Mouse (Mus musculus) stomach, postnatal 0 days (tissue): ENCODE measurements around the gene Nos1. TPM values are rescaled to one million over a fixed set of nuclear protein-coding genes. Genes with fewer than 3 reads are reported as not detected.
A peak's percentile ranks its signal among the peaks of the same experiment; 100 is the strongest.

Experiments
- ATAC-seq: fragments of 200-750 bp; cut with Nextera tagmentation; 2 replicates; pipeline ENCODE4 v1.8.0; 2017; ENCODE audit not compliant: low FRiP score, low TSS enrichment
- DNase-seq: peaks from one replicate; pipeline ENCODE4 v3.0.0-alpha.2; 2016; ENCODE audit warnings: low spot score
- H3K27ac ChIP-seq: fragments of 300-500 bp; sonication (generic); replicated peaks from 2 replicates; pipeline ENCODE4 v1.5.1; 2014; ENCODE audit warnings: mild to moderate bottlenecking, control low read depth
- H3K27me3 ChIP-seq: fragments of 300-500 bp; sonication (generic); 2 replicates; pipeline ENCODE4 v1.6.1; 2014; ENCODE audit warnings: low read length; ENCODE audit not compliant: control insufficient read depth, insufficient read depth
- H3K36me3 ChIP-seq: fragments of 300-500 bp; sonication (generic); 2 replicates; pipeline ENCODE4 v1.6.1; 2014; ENCODE audit warnings: low read length, mixed read lengths; ENCODE audit not compliant: control insufficient read depth, insufficient read depth
- H3K4me1 ChIP-seq: fragments of 300-500 bp; sonication (generic); replicated peaks from 2 replicates; pipeline ENCODE4 v1.6.1; 2014; ENCODE audit warnings: antibody characterized with exemption; ENCODE audit not compliant: control insufficient read depth, insufficient read depth
- H3K4me2 ChIP-seq: fragments of 300-500 bp; sonication (generic); replicated peaks from 2 replicates; pipeline ENCODE4 v1.6.1; 2014; ENCODE audit warnings: low read depth, mild to moderate bottlenecking, control low read depth, moderate library complexity
- H3K4me3 ChIP-seq: fragments of 300-500 bp; sonication (generic); 2 replicates; pipeline ENCODE4 v1.5.1; 2014; ENCODE audit warnings: low read depth, low read length, control low read depth
- H3K9ac ChIP-seq: fragments of 300-500 bp; sonication (generic); 2 replicates; pipeline ENCODE4 v1.6.1; 2014; ENCODE audit warnings: mild to moderate bottlenecking, low read length, control low read depth, mixed read lengths
- H3K9me3 ChIP-seq: fragments of 300-500 bp; sonication (generic); 2 replicates; pipeline ENCODE4 v1.6.1; 2016; ENCODE audit warnings: low read length; ENCODE audit not compliant: control insufficient read depth
- CTCF ChIP-seq: IDR thresholded peaks from 2 replicates; pipeline ENCODE4 v1.5.1; 2016; ENCODE audit warnings: antibody characterized with exemption, low read depth, mild to moderate bottlenecking, moderate library complexity
- EP300 ChIP-seq: optimal IDR thresholded peaks from 2 replicates; pipeline ENCODE3; 2016; ENCODE audit warnings: antibody characterized with exemption
- WGBS: fragments of 180-500 bp; shearing (Covaris S2); extraction: QIAGEN DNeasy Blood & Tissue Kit; methylation state at CpG from one replicate; pipeline ENCODE4 v1.1.7; 2014; 5-methylcytosine and 5-hydroxymethylcytosine counted together
- polyA plus RNA-seq: library from polyadenylated mRNA; unstranded; fragments of >200 nt; fragmentation: Nextera tagmentation; extraction: Ambion mirVana; gene quantifications from 2 replicates; pipeline ENCODE4 v1.2.1, GENCODE M21; 2015

Gene Nos1
- polyA plus RNA-seq, 1 experiment from 2014 or later = 1.2 TPM

- no peaks in the 10 kb centered on the region for H3K27me3 ChIP-seq
- no peak for DNase-seq
- no peak for TF ChIP-seq EP300
- TF ChIP-seq CTCF = peak; percentile 32
- no peak overlapping the region for H3K9ac ChIP-seq
- no peaks in the 10 kb centered on the region for H3K36me3 ChIP-seq
- H3K4me3 ChIP-seq = no peak overlapping the region
- 21% methylated on average over 13 of the region's 13 CpGs for WGBS
- H3K4me1 ChIP-seq = no peaks in the 10 kb centered on the region
- no peak overlapping the region for H3K27ac ChIP-seq
- H3K9me3 ChIP-seq = no peaks in the 10 kb centered on the region
- no peak for ATAC-seq
- H3K4me2 ChIP-seq = no peak overlapping the region
Measured at GRCm38 (mm10) chr5:117900921-117901705, 120.3 kb downstream of the Nos1 start.

- Histone ChIP-seq H3K36me3 (no peaks in the 10 kb centered on the region), H3K27ac (no peak overlapping the region), H3K9ac (no peak overlapping the region), H3K4me3 (no peak overlapping the region), H3K9me3 (no peaks in the 10 kb centered on the region), H3K4me1 (no peaks in the 10 kb centered on the region), H3K4me2 (no peak overlapping the region), H3K27me3 (no peaks in the 10 kb centered on the region)
- TF ChIP-seq CTCF = no peak
- no peak for TF ChIP-seq EP300
- ATAC-seq (no peak), DNase-seq (no peak)
- 50% methylated on average over 7 of the region's 7 CpGs for whole genome bisulfite sequencing
Measured at GRCm38 (mm10) chr5:117903534-117903933, 122.7 kb downstream of the Nos1 start.

GRCm38 (mm10) chr5:117905728-117906127 is 124.9 kb downstream of the Nos1 start:
- Histone ChIP-seq H3K9me3 (no peaks in the 10 kb centered on the region), H3K9ac (no peak overlapping the region), H3K4me3 (no peak overlapping the region), H3K36me3 (no peaks in the 10 kb centered on the region), H3K4me2 (no peak overlapping the region), H3K4me1 (no peaks in the 10 kb centered on the region), H3K27me3 (no peaks in the 10 kb centered on the region), H3K27ac (no peak overlapping the region)
- WGBS = 72% methylated on average over 4 of the region's 4 CpGs
- TF ChIP-seq CTCF (no peak), EP300 (no peak)
- ATAC-seq (no peak), DNase-seq (no peak)

- H3K36me3 ChIP-seq = no peaks in the 10 kb centered on the region
- DNase-seq = no peak
- no peak overlapping the region for H3K4me2 ChIP-seq
- no peak overlapping the region for H3K9ac ChIP-seq
- H3K27ac ChIP-seq = no peak overlapping the region
- no peak for ATAC-seq
- no peak for TF ChIP-seq EP300
- no peak for TF ChIP-seq CTCF
- no peaks in the 10 kb centered on the region for H3K27me3 ChIP-seq
- no peaks in the 10 kb centered on the region for H3K4me1 ChIP-seq
- H3K9me3 ChIP-seq = no peaks in the 10 kb centered on the region
- no peak overlapping the region for H3K4me3 ChIP-seq
- WGBS = 45% methylated on average over 4 of the region's 4 CpGs
Measured at GRCm38 (mm10) chr5:117909524-117909923, 128.7 kb downstream of the Nos1 start.

- Histone ChIP-seq H3K27ac (no peak overlapping the region), H3K36me3 (no peaks in the 10 kb centered on the region), H3K27me3 (no peaks in the 10 kb centered on the region), H3K9ac (no peak overlapping the region), H3K4me2 (no peak overlapping the region), H3K4me3 (no peak overlapping the region), H3K9me3 (no peaks in the 10 kb centered on the region), H3K4me1 (no peaks in the 10 kb centered on the region)
- ATAC-seq (no peak), DNase-seq (no peak)
- WGBS = 75% methylated on average over 5 of the region's 5 CpGs
- TF ChIP-seq CTCF (no peak), EP300 (no peak)
Measured at GRCm38 (mm10) chr5:117916349-117916748, 135.5 kb downstream of the Nos1 start.

- H3K9me3 ChIP-seq = no peaks in the 10 kb centered on the region
- H3K27me3 ChIP-seq = no peaks in the 10 kb centered on the region
- 63% methylated on average over 3 of the region's 3 CpGs for WGBS
- ATAC-seq (no peak), DNase-seq (no peak)
- H3K4me1 ChIP-seq = no peaks in the 10 kb centered on the region
- TF ChIP-seq CTCF (peak; percentile 37), EP300 (no peak)
- no peak overlapping the region for H3K27ac ChIP-seq
- no peak overlapping the region for H3K9ac ChIP-seq
- no peak overlapping the region for H3K4me3 ChIP-seq
- no peak overlapping the region for H3K4me2 ChIP-seq
- H3K36me3 ChIP-seq = no peaks in the 10 kb centered on the region
Measured at GRCm38 (mm10) chr5:117916906-117917305, 136.1 kb downstream of the Nos1 start.
